Mouse (Mus musculus) erythroblast, adult 5-6 weeks (primary cell): ENCODE results near the gene Susd1. TPM values are rescaled to one million over a fixed set of nuclear protein-coding genes. Genes with fewer than 3 reads are reported as not detected.
"Not testable (repeated sequence)": the region's sequence is repeated elsewhere in the genome, so short reads cannot be mapped to it uniquely, and the experiment has no call there.

Source experiments
- ATAC-seq: replicated peaks from 2 replicates; pipeline ENCODE4 v1.8.0; 2016; ENCODE audit warnings: moderate number of reproducible peaks, mild to moderate bottlenecking, moderate TSS enrichment, inconsistent platforms; ENCODE audit not compliant: poor library complexity, low FRiP score, severe bottlenecking
- total RNA-seq, 2 experiments: library from RNA; stranded (forward) in 1 of 2; stranded (reverse) in 1 of 2; fragments of 150-400 nt in 1 of 2; fragments of 200-764, 138-1000 nt in 1 of 2; gene quantifications; 2 replicates each; pipeline versions ENCODE4 v1.2.3 to v1.2.4; 2015 to 2017; ENCODE audit warnings: low replicate concordance in 2 of 2

The Susd1 gene
- total RNA-seq, 2 experiments from 2014 or later: 19.4 to 23.5 TPM

DNA sequence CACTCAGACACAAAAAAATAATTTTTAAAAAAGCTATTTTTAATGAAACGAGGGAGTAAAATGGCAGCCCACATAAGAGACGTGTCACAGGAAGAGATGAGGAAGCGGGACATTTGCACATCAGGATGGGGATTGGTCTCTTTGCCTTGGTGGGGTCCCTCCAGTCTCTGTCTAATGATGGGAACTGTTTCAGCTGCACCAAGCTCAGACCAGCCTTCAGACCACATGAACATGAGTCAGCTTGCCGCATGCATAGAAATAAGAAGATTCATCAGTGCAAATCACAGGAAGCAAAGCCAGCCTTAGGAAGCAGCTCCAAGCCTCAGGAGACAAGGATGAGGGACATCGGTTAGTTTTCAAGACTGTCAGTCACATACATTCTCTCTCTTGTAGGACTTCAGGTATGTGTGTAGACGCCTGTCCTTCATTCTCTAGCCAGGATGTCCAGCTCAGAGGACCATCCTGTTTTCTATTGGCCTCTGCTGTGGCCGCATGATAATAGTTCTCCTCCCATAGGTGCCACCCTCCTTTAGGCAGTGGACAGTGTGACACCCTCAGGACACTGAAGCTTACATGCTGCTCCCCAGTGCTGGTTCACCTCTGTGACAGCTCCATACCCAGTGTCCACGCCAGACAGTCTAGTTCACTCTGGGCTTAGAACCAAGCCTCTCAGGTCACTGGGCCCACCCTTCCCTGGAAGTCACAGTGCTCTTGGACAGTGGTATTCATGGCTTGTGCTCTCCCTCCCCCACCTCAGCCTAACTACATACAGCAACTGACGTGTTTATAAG, 137.2 kb downstream of the Susd1 start:
- no peak for ATAC-seq

- no peak for ATAC-seq
Observed at GRCm38 (mm10) chr4:59298719-59299496, 139.5 kb downstream of the Susd1 start.

GRCm38 (mm10) chr4:59295127-59295526, 143.3 kb downstream of the Susd1 start:
- no peak for ATAC-seq

- no peak for ATAC-seq
Observed at GRCm38 (mm10) chr4:59294661-59295060, 143.8 kb downstream of the Susd1 start.

GRCm38 (mm10) chr4:59291914-59292718, 146.3 kb downstream of the Susd1 start:
- no peak for ATAC-seq

DNA sequence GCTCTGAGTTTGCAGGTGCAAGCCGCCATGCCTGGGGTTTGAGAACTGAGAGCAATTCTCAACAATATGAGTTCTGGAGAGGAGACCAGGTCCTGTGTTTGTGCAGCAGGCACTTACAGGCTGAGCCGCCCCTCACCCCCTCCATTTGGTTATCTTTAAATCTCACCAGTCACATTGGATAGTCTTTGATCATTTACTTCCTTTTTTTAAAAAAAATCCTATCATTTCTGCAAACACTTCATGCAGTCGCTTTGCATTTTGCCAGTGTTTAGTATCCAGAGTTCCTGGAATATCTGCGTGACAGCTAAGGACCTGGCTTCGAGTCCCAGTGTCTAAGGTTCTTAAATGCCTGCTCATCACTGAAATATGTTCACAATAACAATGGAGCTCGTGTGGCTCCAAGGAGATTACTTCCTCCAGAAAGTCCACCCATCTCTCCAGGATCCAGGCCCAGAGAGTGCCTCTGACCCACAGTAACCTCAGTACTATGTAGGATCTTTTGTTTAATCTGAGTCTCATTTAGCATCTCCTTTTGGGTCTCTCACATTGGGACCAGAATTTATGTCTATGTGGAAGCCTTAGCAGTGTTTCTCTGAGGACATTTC, 147.4 kb downstream of the Susd1 start:
- ATAC-seq: no peak

DNA sequence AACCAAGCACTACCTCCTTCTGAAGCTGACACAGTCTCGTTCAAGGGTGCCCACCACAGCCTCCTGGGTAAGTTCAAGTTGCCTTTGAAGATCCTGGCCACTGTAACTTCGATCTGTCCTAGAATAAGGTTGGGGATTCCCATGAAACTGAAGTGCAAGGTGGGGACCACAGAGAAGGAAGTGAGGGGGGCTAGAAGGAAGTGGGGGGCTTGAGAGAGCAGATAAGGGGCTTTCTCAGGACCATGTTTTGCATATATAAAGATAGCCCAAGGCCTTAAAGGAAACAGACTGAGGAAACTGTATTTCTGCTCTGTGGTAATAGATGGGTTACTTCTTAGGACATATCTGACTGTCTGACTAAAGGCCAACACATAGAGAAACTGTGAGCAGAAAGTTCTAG, 151.3 kb downstream of the Susd1 start:
- no peak for ATAC-seq

DNA sequence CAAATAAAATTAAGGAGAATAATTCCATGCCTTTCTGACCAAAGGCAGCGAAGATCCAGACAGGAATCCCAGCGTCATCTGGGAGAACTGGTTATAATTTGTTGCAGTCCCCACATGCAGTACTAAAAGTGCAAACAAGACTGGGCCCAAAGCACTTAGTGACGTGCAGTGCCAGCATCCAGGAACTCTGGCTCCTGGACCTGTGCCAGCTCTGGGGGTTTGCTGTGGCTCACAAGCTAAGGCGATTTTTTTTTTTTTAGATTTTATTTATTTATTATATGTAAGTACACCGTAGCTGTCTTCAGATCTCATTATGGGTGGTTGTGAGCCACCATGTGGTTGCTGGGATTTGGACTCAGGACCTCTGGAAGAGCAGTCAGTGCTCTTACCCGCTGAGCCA, 152.1 kb downstream of the Susd1 start:
- ATAC-seq: not testable (repeated sequence)

DNA sequence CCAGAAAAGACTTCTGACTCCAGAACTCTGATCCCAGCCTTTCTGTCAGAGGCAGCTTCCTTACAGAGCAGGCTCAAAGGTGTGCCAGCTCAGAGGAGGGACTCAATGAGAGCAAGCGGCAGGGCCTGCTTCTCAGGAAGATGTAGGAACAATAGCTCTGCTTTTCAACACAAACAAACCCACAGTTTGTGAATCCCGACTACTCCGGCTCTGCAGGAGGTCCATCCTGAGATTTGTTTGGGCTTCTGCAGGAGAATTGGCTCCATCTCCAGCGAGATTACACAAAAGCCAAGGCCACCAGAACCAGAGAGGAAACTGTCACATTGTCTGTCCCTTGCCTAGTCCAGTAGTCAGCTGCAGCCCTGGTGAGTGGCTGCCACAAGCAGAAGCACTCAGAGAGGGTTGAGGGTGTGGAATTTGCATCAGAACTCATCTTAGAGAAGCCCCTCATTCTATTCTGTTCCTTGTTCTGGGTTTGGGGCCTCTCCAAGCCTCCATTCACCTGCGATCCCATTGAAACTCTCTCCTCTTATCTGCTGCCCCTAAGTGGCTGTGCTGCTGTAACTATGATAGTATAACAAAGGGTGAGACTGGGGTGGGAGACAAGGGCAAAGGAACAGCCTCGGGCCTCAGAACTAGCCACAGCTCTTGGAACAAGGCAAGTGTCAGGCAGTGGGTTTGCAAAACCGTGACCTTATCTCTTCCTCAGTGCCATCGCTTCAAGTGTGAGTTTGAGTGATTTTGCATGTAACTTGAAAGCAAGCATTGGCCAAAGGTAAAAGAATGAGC, 155.5 kb downstream of the Susd1 start:
- ATAC-seq: no peak

DNA sequence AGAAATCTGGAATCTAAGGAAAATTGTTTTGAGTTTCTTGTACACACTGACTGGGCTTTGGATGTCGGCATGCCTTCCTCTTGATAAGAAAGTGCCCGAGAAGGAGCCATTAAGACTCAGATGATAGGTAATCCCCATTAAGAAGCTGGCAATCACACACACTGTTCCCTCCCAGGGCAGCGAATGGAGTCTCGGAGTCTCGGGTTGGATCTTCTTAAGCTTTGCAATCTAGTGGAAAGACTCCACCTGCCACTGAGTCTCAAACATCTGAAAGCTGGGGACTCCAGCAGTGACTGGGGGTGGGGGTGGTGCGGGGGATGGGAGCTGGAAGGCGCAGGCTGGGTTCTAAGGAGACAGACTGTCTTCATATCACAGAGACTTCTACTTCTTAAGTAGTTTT, 156.3 kb downstream of the Susd1 start:
- ATAC-seq: no peak

DNA sequence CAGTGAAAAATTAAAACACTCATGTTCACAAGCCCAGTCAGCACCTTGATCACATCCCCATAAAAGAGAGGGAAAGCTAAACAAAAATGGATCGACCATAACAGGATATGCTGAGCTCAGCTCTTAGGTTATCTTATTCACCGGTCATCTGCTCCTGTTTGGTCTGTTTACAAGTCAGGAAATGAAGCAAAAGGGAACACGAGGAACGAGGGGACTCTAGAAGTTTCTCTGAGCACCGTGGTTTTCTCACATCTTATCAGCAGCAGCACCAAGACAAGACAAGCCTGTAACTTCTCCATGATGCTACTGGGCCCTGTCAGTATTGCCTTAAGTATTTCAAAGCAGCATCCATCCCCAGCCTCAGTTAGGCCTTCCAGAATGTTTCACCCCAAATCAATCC, 157.6 kb downstream of the Susd1 start:
- no peak for ATAC-seq

- no peak for ATAC-seq
Observed at GRCm38 (mm10) chr4:59279111-59279510, 159.3 kb downstream of the Susd1 start.

DNA sequence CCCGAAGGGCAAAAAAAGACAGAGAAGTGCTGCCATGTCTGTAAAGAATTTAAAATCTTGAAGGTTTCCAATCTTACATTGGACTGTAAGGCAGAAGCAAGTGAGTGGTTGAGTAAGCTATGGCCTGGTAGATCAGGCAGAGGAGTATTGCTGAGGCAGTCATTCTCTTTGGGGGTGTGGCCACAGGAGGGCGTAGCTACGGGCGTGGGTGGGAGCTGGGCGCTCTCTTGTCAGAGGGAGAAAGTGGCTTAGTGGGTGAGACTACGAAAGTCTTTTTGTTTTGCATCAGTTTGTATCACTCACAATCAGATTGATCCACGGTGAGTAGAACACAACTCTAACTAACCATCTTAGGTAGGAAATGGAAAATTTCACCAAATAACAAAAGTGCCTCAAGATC, 160.0 kb downstream of the Susd1 start:
- peak; percentile 96 for ATAC-seq

DNA sequence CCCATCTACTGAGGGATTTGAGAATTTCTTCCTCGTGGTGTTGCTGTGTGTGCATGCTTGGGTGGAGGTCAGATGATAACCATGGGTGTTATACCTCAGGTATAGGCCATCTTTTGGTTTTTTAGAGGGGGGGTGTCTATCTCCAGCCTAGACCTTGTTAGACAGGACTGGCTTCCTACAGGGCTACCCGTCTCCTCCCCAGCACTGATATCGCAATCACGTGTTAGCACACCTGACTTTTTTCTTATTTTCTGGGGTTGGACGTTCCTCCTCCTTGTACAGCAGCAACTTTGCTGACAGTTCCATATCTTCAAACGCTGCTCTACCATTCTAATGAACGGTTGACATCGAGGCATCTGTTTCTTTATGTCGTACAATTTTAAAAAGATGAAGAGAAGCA, 160.5 kb downstream of the Susd1 start:
- ATAC-seq: 0 out of 2 replicates have a peak, but pooled peaks have one; percentile 15

GRCm38 (mm10) chr4:59275956-59276355, 162.5 kb downstream of the Susd1 start:
- no peak for ATAC-seq

DNA sequence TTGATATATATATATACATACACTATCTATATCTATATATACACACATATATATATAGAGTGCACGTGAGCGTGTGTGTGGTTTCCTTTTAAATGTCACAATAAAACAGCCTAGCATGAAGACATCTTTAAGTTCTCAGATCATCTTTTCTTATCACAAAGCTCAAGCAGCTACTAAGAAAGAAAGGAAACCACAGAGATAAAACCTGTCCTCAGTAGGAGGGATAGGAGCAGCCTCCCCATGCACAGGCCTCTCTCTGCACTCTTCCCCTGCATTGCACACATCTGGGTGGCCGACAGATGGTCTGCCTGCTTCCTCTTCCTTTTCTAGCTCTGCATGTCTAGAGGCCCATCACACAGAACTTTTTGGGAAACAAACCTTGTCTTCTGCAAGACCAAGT, 162.9 kb downstream of the Susd1 start:
- ATAC-seq: no peak

- ATAC-seq: no peak
Observed at GRCm38 (mm10) chr4:59274136-59274535, 164.3 kb downstream of the Susd1 start.

- no peak for ATAC-seq
Observed at GRCm38 (mm10) chr4:59273342-59273741, 165.1 kb downstream of the Susd1 start.

GRCm38 (mm10) chr4:59265631-59266030, 172.8 kb downstream of the Susd1 start:
- no peak for ATAC-seq
